Mouse (Mus musculus) megakaryocyte, embryonic 14.5 days (primary cell): ENCODE data around the gene H2al1m.

Experiments used
- FLI1 ChIP-seq: IDR thresholded peaks from 2 replicates; pipeline ENCODE4 v1.6.1; 2012; ENCODE audit warnings: low read length, inconsistent platforms, mixed read lengths
- GATA1 ChIP-seq: IDR thresholded peaks from 3 replicates; pipeline ENCODE4 v1.6.1; 2012; ENCODE audit warnings: mixed read lengths, low read length, inconsistent platforms, borderline replicate concordance

DNA sequence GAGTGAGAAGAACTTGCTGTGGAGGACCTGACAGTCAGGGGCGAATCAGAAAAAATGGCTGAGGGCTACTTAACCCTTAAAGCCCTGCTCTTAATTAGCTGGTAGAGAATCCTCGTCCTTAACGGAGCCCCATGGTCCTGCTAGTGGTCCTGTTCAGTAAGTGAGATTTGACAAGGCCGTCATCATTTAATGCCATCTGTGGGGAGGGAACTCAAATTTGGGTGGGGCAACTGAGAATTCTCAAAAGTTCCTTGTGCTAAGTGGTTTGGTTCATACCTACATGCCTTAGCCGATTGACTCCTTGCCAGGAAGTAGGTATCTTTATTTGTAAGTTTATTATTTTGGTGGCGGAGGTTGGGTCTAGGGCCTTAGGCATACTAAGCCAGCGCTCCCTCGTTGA is 9.2 kb upstream of the H2al1m start:
- no peak for TF ChIP-seq GATA1
- TF ChIP-seq FLI1 = no peak
